Mouse (Mus musculus): ENCODE measurements around the gene Acadvl. TPM values are rescaled to one million over a fixed set of nuclear protein-coding genes. Genes with fewer than 3 reads are reported as not detected.

Gene Acadvl
- total and polyA plus RNA-seq, 3 experiments = 92.5 to 123 TPM; not detected in 1

DNA sequence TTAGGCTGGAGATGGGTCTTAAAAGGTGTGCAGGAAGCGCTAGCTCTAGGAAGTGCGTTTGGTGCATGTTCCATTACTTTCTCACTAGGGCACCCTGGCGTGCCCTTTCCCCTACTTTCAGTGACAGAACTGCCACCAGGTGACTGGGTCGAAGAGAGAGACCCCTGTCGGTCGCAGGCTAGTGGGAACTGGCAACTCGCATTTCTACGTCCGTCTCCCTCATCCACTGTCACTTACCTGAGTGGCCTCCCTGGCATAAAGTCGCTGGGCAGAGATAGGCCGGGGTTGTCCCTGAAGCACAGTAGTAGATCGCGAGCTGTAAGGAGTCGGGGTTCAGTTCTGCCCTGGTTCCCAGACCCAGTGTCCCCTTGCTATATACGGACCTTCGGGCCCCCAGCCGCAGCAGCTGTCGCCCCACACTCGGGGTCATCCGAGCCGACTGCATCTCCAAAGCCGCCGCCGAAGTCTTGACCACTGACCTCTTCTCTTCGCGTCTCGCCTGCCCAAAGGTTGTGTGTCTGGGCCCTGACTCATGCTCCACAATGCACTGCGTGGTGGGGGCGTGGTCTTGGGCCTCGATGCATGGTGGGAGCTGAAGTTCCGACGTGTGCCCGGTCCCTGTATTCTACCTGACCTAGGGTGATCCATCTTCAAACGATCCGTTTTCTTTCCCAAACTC is at the start of gene Acadvl (continued):
- 0 out of 2 replicates have a peak, but pooled peaks have one; percentile 19 for TF ChIP-seq GABPA (IDR thresholded peaks at IDR 0.05; ENCODE audit: low read depth, low read length)
- peak; percentile 41; the same call in 1 of the 2 replicates for TF ChIP-seq MAX (IDR thresholded peaks at IDR 0.05; ENCODE audit: low read length)
- peak; percentile 69 for TF ChIP-seq TBP (IDR thresholded peaks at IDR 0.05; ENCODE audit: low read depth, low read length)
- TF ChIP-seq NELFE (IDR thresholded peaks at IDR 0.05; ENCODE audit: low read depth, low read length) = peak; percentile 84

DNA sequence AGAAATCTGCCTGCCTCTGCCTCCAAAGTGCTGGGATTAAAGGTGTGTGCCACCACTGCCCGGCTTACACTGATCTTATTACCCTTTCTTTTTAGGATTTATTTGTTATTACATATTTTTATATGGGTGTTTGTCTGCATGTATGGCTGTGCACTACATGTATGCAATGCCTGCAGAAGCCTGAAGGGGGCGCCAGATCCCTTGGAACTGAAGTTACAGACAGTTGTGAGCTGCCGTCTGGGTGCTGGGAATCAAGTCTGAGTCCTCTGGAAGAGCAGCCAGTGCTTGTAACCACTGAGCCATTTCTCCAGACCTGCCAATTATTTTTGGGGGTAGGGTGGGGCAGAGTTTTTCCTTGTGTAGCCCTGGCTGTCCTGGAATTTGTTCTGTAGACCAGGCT is 47.8 kb upstream of the Acadvl start:
- no peaks in the 10 kb centered on the region for H3K9me3 ChIP-seq (replicated peaks; ENCODE audit: insufficient read depth, low read length)
- H3K79me2 ChIP-seq (ENCODE audit: control insufficient read depth, insufficient read depth, low read length, poor library complexity) = no peaks in the 10 kb centered on the region
- H3K36me3 ChIP-seq (ENCODE audit: control insufficient read depth in 1 of 2, insufficient read depth in 2 of 2, low read length in 2 of 2) = no peaks in the 10 kb centered on the region
- no peak for DNase-seq (ENCODE audit: low read depth, low spot score)
- TF ChIP-seq CTCF (IDR thresholded peaks at IDR 0.05 in 2 of 3, conservative IDR thresholded peaks at IDR 0.05 in 1 of 3; ENCODE audit: control insufficient read depth in 1 of 3, insufficient read depth in 1 of 3, low read depth in 2 of 3, low read length in 3 of 3, poor library complexity in 1 of 3, severe bottlenecking in 1 of 3) (peak; percentile 21 to 36 (median 27); a peak in 5 of 6 replicates), EP300 (IDR thresholded peaks at IDR 0.05; ENCODE audit: low read depth in 1 of 2, low read length in 2 of 2) (no peak)
- H3K4me1 ChIP-seq (ENCODE audit: control insufficient read depth in 1 of 2, insufficient read depth in 2 of 2, low read length in 2 of 2) = no peaks in the 10 kb centered on the region; a peak in 1 of 4 replicates
- no peak overlapping the region for H3K27ac ChIP-seq (ENCODE audit: control insufficient read depth, low read depth, low read length)
- H3K27me3 ChIP-seq (ENCODE audit: control insufficient read depth in 1 of 2, insufficient read depth in 2 of 2, low read length in 2 of 2) = no peaks in the 10 kb centered on the region
- no peak overlapping the region for H3K9ac ChIP-seq (ENCODE audit: control insufficient read depth, low read depth, low read length, poor library complexity, severe bottlenecking)
- no peak overlapping the region for H3K4me3 ChIP-seq (ENCODE audit: control insufficient read depth in 1 of 2, insufficient read depth in 1 of 2, low read depth in 2 of 2, low read length in 2 of 2)

DNA sequence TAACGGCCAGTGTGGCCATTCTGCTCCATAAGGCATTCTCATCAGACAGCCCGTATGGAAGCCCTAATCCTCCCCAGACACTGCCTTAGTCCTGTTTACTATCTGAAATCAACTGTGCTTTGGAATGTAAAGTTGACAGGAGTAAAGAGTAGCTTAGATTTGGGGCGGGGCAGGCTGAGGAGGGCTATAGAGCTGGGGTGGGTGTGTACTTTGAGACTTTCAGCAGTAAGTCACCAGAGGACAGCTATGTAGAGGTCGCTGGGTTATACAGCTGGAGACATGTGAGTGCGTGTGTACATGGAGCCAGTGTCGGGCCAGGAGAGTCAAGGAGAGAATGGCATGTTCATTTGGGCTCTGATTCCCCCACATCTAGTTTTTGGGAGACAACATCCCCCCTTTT is 44.7 kb upstream of the Acadvl start:
- DNase-seq (ENCODE audit: low read depth, low spot score) = no peak
- TF ChIP-seq POLR2A (IDR thresholded peaks at IDR 0.05; ENCODE audit: control insufficient read depth in 1 of 2, insufficient read depth in 1 of 2, low read depth in 1 of 2, low read length in 2 of 2, poor library complexity in 1 of 2) (no peak), MAZ (IDR thresholded peaks at IDR 0.05; ENCODE audit: low read depth, low read length) (no peak), ZKSCAN1 (IDR thresholded peaks at IDR 0.05; ENCODE audit: low read depth, low read length) (no peak), ETS1 (IDR thresholded peaks at IDR 0.05; ENCODE audit: low read depth, low read length) (no peak), EP300 (IDR thresholded peaks at IDR 0.05; ENCODE audit: low read depth in 1 of 2, low read length in 2 of 2) (no peak)
- no peak overlapping the region for H3K27ac ChIP-seq (ENCODE audit: control insufficient read depth, low read depth, low read length)

DNA sequence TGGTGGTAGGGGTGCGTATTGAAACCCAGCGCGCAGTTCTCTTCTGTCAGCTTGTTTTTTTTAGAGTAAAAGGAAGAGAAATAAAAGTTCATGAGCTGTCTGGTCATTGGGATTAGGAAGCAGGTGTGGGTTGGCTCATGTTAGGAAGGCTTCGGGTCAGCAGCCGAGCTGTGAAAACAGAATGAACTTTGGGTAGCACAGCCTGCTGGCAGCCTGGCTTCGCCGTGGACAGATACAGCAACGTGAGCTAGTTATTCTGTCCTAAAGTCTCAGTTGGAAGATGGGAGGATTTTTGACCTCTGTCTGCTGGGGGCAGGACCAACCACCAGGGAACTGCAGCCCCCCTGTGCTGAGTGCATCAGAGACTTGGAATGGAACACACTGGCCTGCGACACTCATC is 42.6 kb upstream of the Acadvl start:
- no peak overlapping the region for H3K4me3 ChIP-seq (ENCODE audit: control insufficient read depth in 1 of 2, insufficient read depth in 1 of 2, low read depth in 2 of 2, low read length in 2 of 2)
- no peaks in the 10 kb centered on the region for H3K79me2 ChIP-seq (ENCODE audit: control insufficient read depth, insufficient read depth, low read length, poor library complexity)
- H3K27me3 ChIP-seq (ENCODE audit: control insufficient read depth in 1 of 2, insufficient read depth in 2 of 2, low read length in 2 of 2) = no peaks in the 10 kb centered on the region
- no peaks in the 10 kb centered on the region for H3K4me1 ChIP-seq (ENCODE audit: control insufficient read depth in 1 of 2, insufficient read depth in 2 of 2, low read length in 2 of 2)
- DNase-seq (ENCODE audit: low read depth, low spot score) = no peak
- H3K27ac ChIP-seq (ENCODE audit: control insufficient read depth, low read depth, low read length) = no peak overlapping the region
- no peaks in the 10 kb centered on the region for H3K36me3 ChIP-seq (ENCODE audit: control insufficient read depth in 1 of 2, insufficient read depth in 2 of 2, low read length in 2 of 2)
- H3K9ac ChIP-seq (ENCODE audit: control insufficient read depth, low read depth, low read length, poor library complexity, severe bottlenecking) = no peak overlapping the region
- H3K9me3 ChIP-seq (replicated peaks; ENCODE audit: insufficient read depth, low read length) = no peaks in the 10 kb centered on the region
- no peak for TF ChIP-seq SIN3A (IDR thresholded peaks at IDR 0.05; ENCODE audit: low read length)
- TF ChIP-seq POLR2AphosphoS5 (IDR thresholded peaks at IDR 0.05; ENCODE audit: borderline replicate concordance, low read depth, low read length) = no peak
- no peak for TF ChIP-seq ZNF384 (IDR thresholded peaks at IDR 0.05; ENCODE audit: low read depth, low read length)
- no peak for TF ChIP-seq NELFE (IDR thresholded peaks at IDR 0.05; ENCODE audit: low read depth, low read length)
- TF ChIP-seq ZMIZ1 (IDR thresholded peaks at IDR 0.05; ENCODE audit: low read depth, low read length) = no peak
- no peak for TF ChIP-seq MXI1 (IDR thresholded peaks at IDR 0.05; ENCODE audit: low read depth, low read length)
- no peak for TF ChIP-seq SMC3 (IDR thresholded peaks at IDR 0.05; ENCODE audit: low read depth, low read length)
- no peak for TF ChIP-seq ETS1 (IDR thresholded peaks at IDR 0.05; ENCODE audit: low read depth, low read length)
- TF ChIP-seq MAFK (IDR thresholded peaks at IDR 0.05; ENCODE audit: borderline replicate concordance, low read depth, low read length) = no peak
- no peak for TF ChIP-seq USF2 (IDR thresholded peaks at IDR 0.05; ENCODE audit: borderline replicate concordance in 1 of 2, insufficient read depth in 1 of 2, low read depth in 1 of 2, low read length in 2 of 2)
- TF ChIP-seq BHLHE40 (IDR thresholded peaks at IDR 0.05; ENCODE audit: borderline replicate concordance, low read depth, low read length) = no peak
- TF ChIP-seq RAD21 (IDR thresholded peaks at IDR 0.05; ENCODE audit: low read depth, low read length) = no peak
- no peak for TF ChIP-seq GATA1 (IDR thresholded peaks at IDR 0.05; ENCODE audit: low read depth, low read length)
- TF ChIP-seq NRF1 (IDR thresholded peaks at IDR 0.05; ENCODE audit: insufficient read depth, low read depth, low read length, poor library complexity, severe bottlenecking) = no peak
- no peak for TF ChIP-seq UBTF (IDR thresholded peaks at IDR 0.05; ENCODE audit: borderline replicate concordance, insufficient read depth, low read depth, low read length)
- TF ChIP-seq EP300 (IDR thresholded peaks at IDR 0.05; ENCODE audit: low read depth in 1 of 2, low read length in 2 of 2) = no peak

More for the DNA sequence above, 44.7 kb upstream of the Acadvl start:
- Histone ChIP-seq H3K9me3 (replicated peaks; ENCODE audit: insufficient read depth, low read length) (no peaks in the 10 kb centered on the region), H3K4me3 (ENCODE audit: control insufficient read depth in 1 of 2, insufficient read depth in 1 of 2, low read depth in 2 of 2, low read length in 2 of 2) (no peak overlapping the region), H3K9ac (ENCODE audit: control insufficient read depth, low read depth, low read length, poor library complexity, severe bottlenecking) (no peak overlapping the region), H3K79me2 (ENCODE audit: control insufficient read depth, insufficient read depth, low read length, poor library complexity) (no peaks in the 10 kb centered on the region), H3K27me3 (ENCODE audit: control insufficient read depth in 1 of 2, insufficient read depth in 2 of 2, low read length in 2 of 2) (no peaks in the 10 kb centered on the region), H3K36me3 (ENCODE audit: control insufficient read depth in 1 of 2, insufficient read depth in 2 of 2, low read length in 2 of 2) (no peaks in the 10 kb centered on the region), H3K4me1 (ENCODE audit: control insufficient read depth in 1 of 2, insufficient read depth in 2 of 2, low read length in 2 of 2) (no peaks in the 10 kb centered on the region)
